Mouse (Mus musculus) liver, postnatal 0 days (tissue): Measurements from ENCODE around the gene Dynlrb1.

Experiments used
- CTCF ChIP-seq: sonication (generic); IDR thresholded peaks from 2 replicates; pipeline ENCODE4 v1.5.1; 2016; ENCODE audit warnings: antibody characterized with exemption, low read depth
- EP300 ChIP-seq: IDR thresholded peaks from 2 replicates; pipeline ENCODE4 v1.6.1; 2016; ENCODE audit warnings: antibody characterized with exemption, low read depth, mild to moderate bottlenecking

- no peak for TF ChIP-seq CTCF
- TF ChIP-seq EP300, result no peak
These were observed 36.2 kb downstream of the Dynlrb1 start for GRCm38 (mm10) chr2:155272396-155273170.
